Mouse (Mus musculus): Measurements from ENCODE around the gene Itprid1.

DNA sequence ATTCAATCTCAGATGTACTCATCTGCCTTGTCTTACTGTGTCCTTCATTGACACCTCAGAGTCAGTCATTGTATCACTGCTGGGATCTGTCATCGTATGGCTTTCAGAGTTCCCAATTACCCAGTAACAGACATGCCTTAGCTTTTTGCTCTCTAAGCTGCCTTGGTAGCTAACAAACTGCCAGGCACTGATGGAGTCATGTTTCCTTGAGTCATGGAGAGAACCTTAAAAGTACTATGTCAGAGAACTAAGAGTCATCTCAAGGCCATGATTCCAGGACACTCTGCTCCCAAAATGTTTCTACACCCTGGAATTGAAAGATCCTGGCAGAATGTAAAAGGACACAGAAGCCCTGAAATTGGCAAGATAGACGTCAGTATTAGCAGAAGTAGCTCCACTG is 143.1 kb downstream of the Itprid1 start:
- no peak for TF ChIP-seq POLR2A (IDR thresholded peaks at IDR 0.05; ENCODE audit: control insufficient read depth, extremely low read depth, insufficient read depth, low read length, poor library complexity)
- no peak for TF ChIP-seq CTCF (IDR thresholded peaks at IDR 0.05; ENCODE audit: borderline replicate concordance, control insufficient read depth, extremely low read depth, insufficient read depth, low read length, poor library complexity)
